Mouse (Mus musculus) right cerebral cortex, postnatal 36 days (tissue): ENCODE measurements at regions not wholly inside any gene's neighbourhood (a gene's known extent, or its start where the extent isn't known, plus 50 kb on each side); places are given as distances from the start of the nearest gene placed in this dataset.
A peak's percentile ranks its signal among the peaks of the same experiment; 100 is the strongest.

Experiments
- DNase-seq, 2 experiments: peaks; one replicate each; pipeline ENCODE4 v3.0.0; 2022; ENCODE audit warnings: low spot score in 2 of 2, mixed read lengths in 1 of 2

- DNase-seq = no peak
Observed at GRCm38 (mm10) chr4:57362652-57363051, 61.0 kb upstream of the Ptpn3 start.

GRCm38 (mm10) chr4:57369736-57370373 is 64.2 kb upstream of the Palm2 start:
- peak; percentile 63 to 67 for DNase-seq

GRCm38 (mm10) chr4:57377872-57378271 is 56.2 kb upstream of the Palm2 start:
- DNase-seq = no peak

GRCm38 (mm10) chr4:57380063-57380800 is 53.8 kb upstream of the Palm2 start:
- DNase-seq = no peak

- DNase-seq = no peak
Observed at GRCm38 (mm10) chr4:57381306-57381705, 52.7 kb upstream of the Palm2 start.
